Mouse (Mus musculus) heart, postnatal 0 days (tissue): ENCODE results near the gene Atp6v1g1.

Experiments
- CTCF ChIP-seq: IDR thresholded peaks from 2 replicates; pipeline ENCODE4 v1.5.1; 2016; ENCODE audit warnings: antibody characterized with exemption, control low read depth, low read depth
- EP300 ChIP-seq: IDR thresholded peaks from 2 replicates; pipeline ENCODE4 v1.6.1; 2016; ENCODE audit warnings: antibody characterized with exemption, low read depth

DNA sequence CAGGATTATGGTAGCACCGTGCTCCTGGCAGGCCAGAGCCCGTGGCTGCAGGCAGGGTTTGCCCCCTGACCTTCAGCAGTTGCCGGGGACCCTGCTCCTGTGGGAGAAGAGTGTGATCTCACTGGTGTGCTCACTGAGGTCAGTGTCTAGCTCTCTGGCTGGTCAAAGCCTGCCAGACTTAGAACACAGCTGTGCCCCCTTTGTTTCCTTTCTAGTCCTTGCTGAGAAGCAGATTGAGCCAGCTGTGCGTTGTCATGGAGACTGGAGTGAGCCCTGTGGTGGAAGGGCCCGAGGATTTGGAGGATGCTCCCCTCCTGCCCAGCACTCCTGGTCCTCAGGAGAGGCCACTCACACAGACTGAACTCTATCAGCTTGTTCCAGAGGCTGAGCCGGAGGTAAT lies 35.5 kb downstream of the Atp6v1g1 start:
- TF ChIP-seq CTCF (no peak), EP300 (no peak)
